In genomic region chr4:148723934-148724719, GRCm38 (mm10) we compare ENCODE assay signal across 8 mouse cellular contexts.
DNase-seq lines count a peak whose midpoint lies in the region; ATAC-seq and TF ChIP-seq lines count a peak whose summit lies in the region.

No protein-coding gene starts in this region.

- H3K27me3 ChIP-seq in kidney, embryonic 14.5 days (ENCODE audit: control insufficient read depth, insufficient read depth, low read length): no peaks in the 10 kb centered on the region
- peaks cover 14% of the 10 kb centered on the region for H3K27me3 ChIP-seq in embryonic facial prominence, embryonic 13.5 days
- peaks cover 25% of the 10 kb centered on the region for H3K27me3 ChIP-seq in intestine, postnatal 0 days (replicated peaks; ENCODE audit: control insufficient read depth, insufficient read depth, low read length)
- peaks cover 7% of the 10 kb centered on the region for H3K27me3 ChIP-seq in neural tube, embryonic 13.5 days

- H3K9me3 ChIP-seq in kidney, embryonic 14.5 days (ENCODE audit: control insufficient read depth, low read length): no peaks in the 10 kb centered on the region
- no peaks in the 10 kb centered on the region for H3K9me3 ChIP-seq in embryonic facial prominence, embryonic 13.5 days
- no peaks in the 10 kb centered on the region for H3K9me3 ChIP-seq in intestine, postnatal 0 days (ENCODE audit: control insufficient read depth)
- H3K9me3 ChIP-seq in neural tube, embryonic 13.5 days: no peaks in the 10 kb centered on the region

- peak overlapping the region; percentile 81 for H3K4me2 ChIP-seq in kidney, embryonic 14.5 days (replicated peaks; ENCODE audit: low read depth, low read length)
- H3K4me2 ChIP-seq in embryonic facial prominence, embryonic 13.5 days: peak overlapping the region; percentile 70
- H3K4me2 ChIP-seq in intestine, postnatal 0 days (replicated peaks; ENCODE audit: low read depth): peak overlapping the region; percentile 56
- H3K4me2 ChIP-seq in neural tube, embryonic 13.5 days: peak overlapping the region; percentile 57

- no peaks in the 10 kb centered on the region for H3K36me3 ChIP-seq in kidney, embryonic 14.5 days (ENCODE audit: control insufficient read depth, insufficient read depth, low read length)
- no peaks in the 10 kb centered on the region for H3K36me3 ChIP-seq in embryonic facial prominence, embryonic 13.5 days
- no peaks in the 10 kb centered on the region for H3K36me3 ChIP-seq in intestine, postnatal 0 days (ENCODE audit: control insufficient read depth, insufficient read depth)
- no peaks in the 10 kb centered on the region for H3K36me3 ChIP-seq in neural tube, embryonic 13.5 days

- ATAC-seq in kidney, embryonic 14.5 days (ENCODE audit: low FRiP score, low TSS enrichment): peak; percentile 61
- peak; percentile 32; the same call in 1 of the 2 replicates for ATAC-seq in embryonic facial prominence, embryonic 13.5 days (ENCODE audit: insufficient number of reproducible peaks, insufficient read depth, low FRiP score, low TSS enrichment, low read depth)
- ATAC-seq in intestine, postnatal 0 days: no peak
- no peak for ATAC-seq in neural tube, embryonic 13.5 days (ENCODE audit: low read depth)

- TF ChIP-seq CTCF in intestine, postnatal 0 days (IDR thresholded peaks at IDR 0.05; ENCODE audit: low read depth): no peak

- 5% methylated on average over 36 of the region's 39 CpGs for WGBS in kidney, embryonic 14.5 days
- 3% methylated on average over 39 of the region's 39 CpGs for WGBS in embryonic facial prominence, embryonic 13.5 days
- 9% methylated on average over 39 of the region's 39 CpGs for WGBS in intestine, postnatal 0 days
- WGBS in neural tube, embryonic 13.5 days: 3% methylated on average over 38 of the region's 39 CpGs

- 0 out of 2 replicates have a peak, but pooled peaks cover 7% of the 10 kb centered on the region for H3K4me1 ChIP-seq in kidney, embryonic 14.5 days (ENCODE audit: control insufficient read depth, insufficient read depth, low read length)
- peaks cover 14% of the 10 kb centered on the region; the same call in 1 of the 2 replicates for H3K4me1 ChIP-seq in embryonic facial prominence, embryonic 13.5 days
- no peaks in the 10 kb centered on the region for H3K4me1 ChIP-seq in intestine, postnatal 0 days (replicated peaks; ENCODE audit: control insufficient read depth, insufficient read depth, low read length)
- H3K4me1 ChIP-seq in neural tube, embryonic 13.5 days (replicated peaks): peaks cover 9% of the 10 kb centered on the region

- H3K4me3 ChIP-seq in kidney, embryonic 14.5 days (ENCODE audit: low read length): peak overlapping the region; percentile 39
- H3K4me3 ChIP-seq in embryonic facial prominence, embryonic 13.5 days: peak overlapping the region; percentile 39
- no peak overlapping the region for H3K4me3 ChIP-seq in intestine, postnatal 0 days (ENCODE audit: low read depth, low read length)
- H3K4me3 ChIP-seq in neural tube, embryonic 13.5 days: peak overlapping the region; percentile 31

- H3K9ac ChIP-seq in kidney, embryonic 14.5 days (ENCODE audit: low read depth, low read length): peak overlapping the region; percentile 44; the same call in 1 of the 2 replicates
- peak overlapping the region; percentile 62 for H3K9ac ChIP-seq in embryonic facial prominence, embryonic 13.5 days
- H3K9ac ChIP-seq in intestine, postnatal 0 days (ENCODE audit: low read depth, low read length): no peak overlapping the region
- peak overlapping the region; percentile 41 for H3K9ac ChIP-seq in neural tube, embryonic 13.5 days

- no peak for DNase-seq in kidney, postnatal 14 days
- DNase-seq in left cerebral cortex, adult 9 months (ENCODE audit: low spot score in 2 of 2): no peak
- no peak for DNase-seq in natural killer cell, adult 2 months (ENCODE audit: low spot score in 2 of 2)
- DNase-seq in layer of hippocampus, adult 11-12 months (ENCODE audit: low spot score): no peak

- no peak overlapping the region for H3K27ac ChIP-seq in kidney, embryonic 14.5 days (ENCODE audit: low read depth, low read length)
- H3K27ac ChIP-seq in embryonic facial prominence, embryonic 13.5 days: no peak overlapping the region
- H3K27ac ChIP-seq in intestine, postnatal 0 days (ENCODE audit: low read depth, low read length): no peak overlapping the region
- H3K27ac ChIP-seq in neural tube, embryonic 13.5 days (replicated peaks): no peak overlapping the region

Comparison
In these comparisons a context has a peak if more than half of its experiments do, and no peak if none do; other contexts are left out.
1. ATAC-seq: peak in kidney, embryonic 14.5 days (single experiment) and embryonic facial prominence, embryonic 13.5 days (single experiment); none in intestine, postnatal 0 days (single experiment) and neural tube, embryonic 13.5 days (single experiment).
2. Peak in every context shown above with its lines, with median percentiles within 50 percentile points of each other: H3K4me2 ChIP-seq.